Mouse (Mus musculus) midbrain, embryonic 13.5 days (tissue): ENCODE data around the gene Fgfr4. TPM values are rescaled to one million over a fixed set of nuclear protein-coding genes. Genes with fewer than 3 reads are reported as not detected.

ENCODE experiments used
- ATAC-seq: fragments of 200-750 bp; cut with Nextera tagmentation; 2 replicates; pipeline ENCODE4 v1.8.0; 2017; ENCODE audit warnings: mild to moderate bottlenecking, moderate TSS enrichment, moderate library complexity
- H3K27ac ChIP-seq: fragments of 300-500 bp; sonication (generic); 2 replicates; pipeline ENCODE4 v1.5.1; 2015; ENCODE audit warnings: inconsistent platforms, mild to moderate bottlenecking, moderate library complexity
- H3K27me3 ChIP-seq: fragments of 300-500 bp; sonication (generic); 2 replicates; pipeline ENCODE4 v1.6.1; 2015; ENCODE audit warnings: mild to moderate bottlenecking, inconsistent platforms
- H3K36me3 ChIP-seq: fragments of 300-500 bp; sonication (generic); 2 replicates; pipeline ENCODE4 v1.6.1; 2015; ENCODE audit warnings: mild to moderate bottlenecking, inconsistent platforms
- H3K4me1 ChIP-seq: fragments of 300-500 bp; sonication (generic); replicated peaks from 2 replicates; pipeline ENCODE4 v1.6.1; 2015; ENCODE audit warnings: inconsistent platforms
- H3K4me2 ChIP-seq: fragments of 300-500 bp; sonication (generic); replicated peaks from 2 replicates; pipeline ENCODE4 v1.6.1; 2015; ENCODE audit warnings: moderate library complexity, mild to moderate bottlenecking, inconsistent platforms
- H3K4me3 ChIP-seq: fragments of 300-500 bp; sonication (generic); replicated peaks from 2 replicates; pipeline ENCODE4 v1.5.1; 2015; ENCODE audit warnings: mild to moderate bottlenecking, inconsistent platforms
- H3K9ac ChIP-seq: fragments of 300-500 bp; sonication (generic); replicated peaks from 2 replicates; pipeline ENCODE4 v1.6.1; 2015; ENCODE audit warnings: mild to moderate bottlenecking, inconsistent platforms
- H3K9me3 ChIP-seq: fragments of 300-500 bp; sonication (generic); 2 replicates; pipeline ENCODE4 v1.6.1; 2016; ENCODE audit warnings: mild to moderate bottlenecking, inconsistent platforms
- WGBS: fragments of 180-500 bp; shearing (Covaris S2); methylation state at CpG from one replicate; pipeline ENCODE4 v1.1.7; 2015; 5-methylcytosine and 5-hydroxymethylcytosine counted together
- polyA plus RNA-seq: library from polyadenylated mRNA; unstranded; fragments of >200 nt; fragmentation: Nextera tagmentation; extraction: Ambion mirVana; gene quantifications from 2 replicates; pipeline ENCODE4 v1.2.1, GENCODE M21; 2015

Fgfr4 gene
- polyA plus RNA-seq, 1 experiment from 2014 or later = 0.47 TPM

DNA sequence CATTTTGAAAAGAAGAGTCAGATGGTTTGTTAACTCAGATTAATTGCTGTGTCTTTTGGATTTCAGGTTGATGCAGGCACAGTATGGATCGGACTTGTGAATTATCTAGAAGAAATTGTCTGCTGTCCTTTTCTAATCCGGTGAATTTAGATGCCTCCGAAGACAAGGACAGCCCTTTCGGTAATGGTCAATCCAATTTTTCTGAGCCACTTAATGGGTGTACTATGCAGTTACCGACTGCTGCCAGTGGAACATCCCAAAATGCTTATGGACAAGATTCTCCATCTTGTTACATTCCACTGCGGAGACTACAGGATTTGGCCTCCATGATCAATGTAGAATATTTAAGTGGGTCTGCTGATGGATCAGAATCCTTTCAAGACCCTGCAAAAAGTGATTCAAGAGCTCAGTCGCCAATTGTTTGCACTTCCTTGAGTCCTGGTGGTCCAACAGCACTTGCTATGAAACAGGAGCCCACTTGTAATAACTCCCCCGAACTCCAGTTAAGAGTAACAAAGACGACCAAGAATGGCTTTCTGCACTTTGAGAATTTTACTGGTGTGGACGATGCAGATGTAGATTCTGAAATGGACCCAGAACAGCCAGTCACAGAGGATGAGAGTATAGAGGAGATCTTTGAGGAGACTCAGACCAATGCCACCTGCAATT is 60.8 kb downstream of the Fgfr4 start:
- H3K9me3 ChIP-seq = no peaks in the 10 kb centered on the region
- no peak for ATAC-seq
- peaks cover 69% of the 10 kb centered on the region for H3K4me1 ChIP-seq
- H3K4me2 ChIP-seq = peak overlapping the region; percentile 90
- no peaks in the 10 kb centered on the region for H3K27me3 ChIP-seq
- H3K27ac ChIP-seq = peak overlapping the region; percentile 99
- H3K36me3 ChIP-seq = peaks cover 21% of the 10 kb centered on the region
- peak overlapping the region; percentile 85 for H3K4me3 ChIP-seq
- 53% methylated on average over 10 of the region's 10 CpGs for WGBS
- H3K9ac ChIP-seq = peak overlapping the region; percentile 94

Other genes starting within 250 kb of the Fgfr4 start
- 5.9 and 7.3 TPM in 2 replicates for gene Unc5a, start 203.2 kb upstream of the Fgfr4 start, polyA plus RNA-seq
- gene Hk3, start 131.3 kb upstream of the Fgfr4 start, polyA plus RNA-seq = 0.87 and 1.1 TPM in 2 replicates
- 21.6 and 23.1 TPM in 2 replicates for gene Uimc1, start 52.3 kb upstream of the Fgfr4 start, polyA plus RNA-seq
- gene Zfp346, start 47.3 kb upstream of the Fgfr4 start, polyA plus RNA-seq = 26.6 and 27.5 TPM in 2 replicates
- not detected in 2 replicates for gene Gm17617, start 19.1 kb upstream of the Fgfr4 start, polyA plus RNA-seq
- 75.1 and 81.5 TPM in 2 replicates for gene Nsd1, start 57.1 kb downstream of the Fgfr4 start, polyA plus RNA-seq
- gene Prelid1, start 167.9 kb downstream of the Fgfr4 start, polyA plus RNA-seq = 308 and 310 TPM in 2 replicates
- gene Rab24, start 169.3 kb downstream of the Fgfr4 start, polyA plus RNA-seq = 99.5 and 108 TPM in 2 replicates
- gene Mxd3, start 177.2 kb downstream of the Fgfr4 start, polyA plus RNA-seq = 18.4 and 19.9 TPM in 2 replicates
- gene Lman2, start 210.1 kb downstream of the Fgfr4 start, polyA plus RNA-seq = 61.6 and 62.6 TPM in 2 replicates
- gene Rgs14, start 217.1 kb downstream of the Fgfr4 start, polyA plus RNA-seq = 0.14 and 0.39 TPM in 2 replicates
- gene Slc34a1, start 245.5 kb downstream of the Fgfr4 start, polyA plus RNA-seq = not detected in 2 replicates